Mouse (Mus musculus): Measurements from ENCODE around the gene Braf. TPM values are rescaled to one million over a fixed set of nuclear protein-coding genes. Genes with fewer than 3 reads are reported as not detected.

Braf gene
- polyA plus RNA-seq, 1 experiment from 2014 or later: 23.7 TPM

Other genes with a start within 250 kb of the Braf start
- gene Dennd2a, start 167.6 kb downstream of the Braf start, polyA plus RNA-seq (2015; fragmentation: Nextera tagmentation; extraction: Ambion mirVana): 14.2 and 14.6 TPM in 2 replicates
- gene Adck2, start 151.6 kb downstream of the Braf start, polyA plus RNA-seq (2015; fragmentation: Nextera tagmentation; extraction: Ambion mirVana): 49.4 and 55.6 TPM in 2 replicates
- gene Gm42420, start 139.7 kb downstream of the Braf start, polyA plus RNA-seq (2015; fragmentation: Nextera tagmentation; extraction: Ambion mirVana): 2.0 TPM in 1 of 2 replicates, not detected in the other
- gene Ndufb2, start 132.9 kb downstream of the Braf start, polyA plus RNA-seq (2015; fragmentation: Nextera tagmentation; extraction: Ambion mirVana): 333 and 354 TPM in 2 replicates
- gene Mrps33, start 85.5 kb upstream of the Braf start, polyA plus RNA-seq (2015; fragmentation: Nextera tagmentation; extraction: Ambion mirVana): 225 and 230 TPM in 2 replicates
- 23.8 and 28.6 TPM in 2 replicates for gene Tmem178b, start 147.8 kb upstream of the Braf start, polyA plus RNA-seq (2015; fragmentation: Nextera tagmentation; extraction: Ambion mirVana)

All from forebrain, embryonic 15.5 days (tissue).